Mouse (Mus musculus): ENCODE measurements around the gene Slc12a5. TPM values are rescaled to one million over a fixed set of nuclear protein-coding genes. Genes with fewer than 3 reads are reported as not detected.

Gene Slc12a5
- polyA plus RNA-seq, 1 experiment from 2014 or later: 6.0 TPM

GRCm38 (mm10) chr2:164940140-164940830, 20.3 kb upstream of the Slc12a5 start, which contains the start of gene Mmp9:
Gene Mmp9 (plus strand): TSS chr2:164940780.
- Histone ChIP-seq H3K4me2 (ENCODE audit: low read depth) (no peak within 1 kb of the TSS), H3K9me3 (ENCODE audit: control insufficient read depth, low read length) (no peaks in the 10 kb centered on the region), H3K4me1 (ENCODE audit: control insufficient read depth, insufficient read depth, low read length) (peaks cover 19% of the 10 kb centered on the region), H3K9ac (ENCODE audit: low read length) (no peak within 1 kb of the TSS), H3K36me3 (ENCODE audit: control insufficient read depth, insufficient read depth, low read length) (no peaks in the 10 kb centered on the region), H3K27ac (ENCODE audit: low read depth, low read length) (no peak within 1 kb of the TSS), H3K27me3 (ENCODE audit: control insufficient read depth, insufficient read depth, low read length) (peaks cover 19% of the 10 kb centered on the region), H3K4me3 (ENCODE audit: low read depth, low read length) (no peak within 1 kb of the TSS)
- ATAC-seq (ENCODE audit: insufficient read depth, low FRiP score, low TSS enrichment): no peak
- DNase-seq (ENCODE audit: low spot score): no peak
- 22% methylated on average over 10 of the region's 10 CpGs for WGBS

GRCm38 (mm10) chr2:164942692-164943290, 17.8 kb upstream of the Slc12a5 start:
- Histone ChIP-seq H3K9ac (ENCODE audit: low read length) (no peak overlapping the region), H3K4me2 (ENCODE audit: low read depth) (no peak overlapping the region), H3K4me1 (ENCODE audit: control insufficient read depth, insufficient read depth, low read length) (peaks cover 19% of the 10 kb centered on the region), H3K27me3 (ENCODE audit: control insufficient read depth, insufficient read depth, low read length) (peaks cover 21% of the 10 kb centered on the region), H3K36me3 (ENCODE audit: control insufficient read depth, insufficient read depth, low read length) (no peaks in the 10 kb centered on the region), H3K9me3 (ENCODE audit: control insufficient read depth, low read length) (no peaks in the 10 kb centered on the region), H3K27ac (ENCODE audit: low read depth, low read length) (no peak overlapping the region), H3K4me3 (ENCODE audit: low read depth, low read length) (no peak overlapping the region)
- ATAC-seq (ENCODE audit: insufficient read depth, low FRiP score, low TSS enrichment) (no peak), DNase-seq (ENCODE audit: low spot score) (no peak)
- WGBS: 29% methylated on average over 5 of the region's 5 CpGs

- no peak for ATAC-seq (ENCODE audit: insufficient read depth, low FRiP score, low TSS enrichment)
- WGBS: 33% methylated on average over 4 of the region's 4 CpGs
- H3K9ac ChIP-seq (ENCODE audit: low read length): no peak overlapping the region
- DNase-seq (ENCODE audit: low spot score): no peak
- H3K27me3 ChIP-seq (ENCODE audit: control insufficient read depth, insufficient read depth, low read length): peaks cover 53% of the 10 kb centered on the region
- no peak overlapping the region for H3K27ac ChIP-seq (ENCODE audit: low read depth, low read length)
- no peak overlapping the region for H3K4me3 ChIP-seq (ENCODE audit: low read depth, low read length)
- no peak overlapping the region for H3K4me2 ChIP-seq (ENCODE audit: low read depth)
- H3K4me1 ChIP-seq (ENCODE audit: control insufficient read depth, insufficient read depth, low read length): no peaks in the 10 kb centered on the region
- no peaks in the 10 kb centered on the region for H3K36me3 ChIP-seq (ENCODE audit: control insufficient read depth, insufficient read depth, low read length)
- H3K9me3 ChIP-seq (ENCODE audit: control insufficient read depth, low read length): no peaks in the 10 kb centered on the region
Observed at GRCm38 (mm10) chr2:164947506-164947905, 13.1 kb upstream of the Slc12a5 start.

- no peak for DNase-seq (ENCODE audit: low spot score)
- no peaks in the 10 kb centered on the region for H3K9me3 ChIP-seq (ENCODE audit: control insufficient read depth, low read length)
- ATAC-seq (ENCODE audit: insufficient read depth, low FRiP score, low TSS enrichment): no peak
- peaks cover 58% of the 10 kb centered on the region for H3K27me3 ChIP-seq (ENCODE audit: control insufficient read depth, insufficient read depth, low read length)
- H3K36me3 ChIP-seq (ENCODE audit: control insufficient read depth, insufficient read depth, low read length): no peaks in the 10 kb centered on the region
- no peak overlapping the region for H3K4me2 ChIP-seq (ENCODE audit: low read depth)
- H3K27ac ChIP-seq (ENCODE audit: low read depth, low read length): no peak overlapping the region
- no peak overlapping the region for H3K9ac ChIP-seq (ENCODE audit: low read length)
- 9% methylated on average over 5 of the region's 7 CpGs for WGBS
- no peaks in the 10 kb centered on the region for H3K4me1 ChIP-seq (ENCODE audit: control insufficient read depth, insufficient read depth, low read length)
- H3K4me3 ChIP-seq (ENCODE audit: low read depth, low read length): no peak overlapping the region
Observed at GRCm38 (mm10) chr2:164947930-164948329, 12.7 kb upstream of the Slc12a5 start.

GRCm38 (mm10) chr2:164948962-164949361, 11.6 kb upstream of the Slc12a5 start:
- H3K4me2 ChIP-seq (ENCODE audit: low read depth): peak overlapping the region; percentile 17; the same call in 1 of the 2 replicates
- ATAC-seq (ENCODE audit: insufficient read depth, low FRiP score, low TSS enrichment) (no peak), DNase-seq (ENCODE audit: low spot score) (peak; percentile 35)
- 5% methylated on average over 25 of the region's 25 CpGs for WGBS
- H3K27me3 ChIP-seq (ENCODE audit: control insufficient read depth, insufficient read depth, low read length): peaks cover 58% of the 10 kb centered on the region
- no peaks in the 10 kb centered on the region for H3K36me3 ChIP-seq (ENCODE audit: control insufficient read depth, insufficient read depth, low read length)
- H3K27ac ChIP-seq (ENCODE audit: low read depth, low read length): no peak overlapping the region
- H3K4me3 ChIP-seq (ENCODE audit: low read depth, low read length): no peak overlapping the region
- H3K9ac ChIP-seq (ENCODE audit: low read length): no peak overlapping the region
- no peaks in the 10 kb centered on the region for H3K4me1 ChIP-seq (ENCODE audit: control insufficient read depth, insufficient read depth, low read length)
- no peaks in the 10 kb centered on the region for H3K9me3 ChIP-seq (ENCODE audit: control insufficient read depth, low read length)

GRCm38 (mm10) chr2:164950501-164950900, 10.1 kb upstream of the Slc12a5 start:
- H3K27me3 ChIP-seq (ENCODE audit: control insufficient read depth, insufficient read depth, low read length): peaks cover 58% of the 10 kb centered on the region
- H3K9me3 ChIP-seq (ENCODE audit: control insufficient read depth, low read length): no peaks in the 10 kb centered on the region
- H3K4me1 ChIP-seq (ENCODE audit: control insufficient read depth, insufficient read depth, low read length): no peaks in the 10 kb centered on the region
- WGBS: 20% methylated on average over 13 of the region's 13 CpGs
- no peak overlapping the region for H3K27ac ChIP-seq (ENCODE audit: low read depth, low read length)
- no peak overlapping the region for H3K4me3 ChIP-seq (ENCODE audit: low read depth, low read length)
- DNase-seq (ENCODE audit: low spot score) (peak; percentile 41), ATAC-seq (ENCODE audit: insufficient read depth, low FRiP score, low TSS enrichment) (no peak)
- no peak overlapping the region for H3K9ac ChIP-seq (ENCODE audit: low read length)
- H3K36me3 ChIP-seq (ENCODE audit: control insufficient read depth, insufficient read depth, low read length): no peaks in the 10 kb centered on the region
- no peak overlapping the region for H3K4me2 ChIP-seq (ENCODE audit: low read depth)

- Histone ChIP-seq H3K36me3 (ENCODE audit: control insufficient read depth, insufficient read depth, low read length) (no peaks in the 10 kb centered on the region), H3K27ac (ENCODE audit: low read depth, low read length) (no peak overlapping the region), H3K4me2 (ENCODE audit: low read depth) (no peak overlapping the region), H3K9me3 (ENCODE audit: control insufficient read depth, low read length) (no peaks in the 10 kb centered on the region), H3K4me1 (ENCODE audit: control insufficient read depth, insufficient read depth, low read length) (no peaks in the 10 kb centered on the region), H3K9ac (ENCODE audit: low read length) (no peak overlapping the region), H3K27me3 (ENCODE audit: control insufficient read depth, insufficient read depth, low read length) (peaks cover 58% of the 10 kb centered on the region), H3K4me3 (ENCODE audit: low read depth, low read length) (no peak overlapping the region)
- ATAC-seq (ENCODE audit: insufficient read depth, low FRiP score, low TSS enrichment) (no peak), DNase-seq (ENCODE audit: low spot score) (no peak)
- WGBS: 78% methylated on average over 4 of the region's 4 CpGs
Observed at GRCm38 (mm10) chr2:164951745-164952144, 8.9 kb upstream of the Slc12a5 start.

GRCm38 (mm10) chr2:164952448-164952847, 8.2 kb upstream of the Slc12a5 start:
- Histone ChIP-seq H3K9me3 (ENCODE audit: control insufficient read depth, low read length) (no peaks in the 10 kb centered on the region), H3K4me3 (ENCODE audit: low read depth, low read length) (no peak overlapping the region), H3K27ac (ENCODE audit: low read depth, low read length) (no peak overlapping the region), H3K9ac (ENCODE audit: low read length) (no peak overlapping the region), H3K4me2 (ENCODE audit: low read depth) (no peak overlapping the region), H3K27me3 (ENCODE audit: control insufficient read depth, insufficient read depth, low read length) (peaks cover 53% of the 10 kb centered on the region), H3K4me1 (ENCODE audit: control insufficient read depth, insufficient read depth, low read length) (no peaks in the 10 kb centered on the region), H3K36me3 (ENCODE audit: control insufficient read depth, insufficient read depth, low read length) (no peaks in the 10 kb centered on the region)
- 40% methylated on average over 13 of the region's 13 CpGs for WGBS
- ATAC-seq (ENCODE audit: insufficient read depth, low FRiP score, low TSS enrichment): no peak
- DNase-seq (ENCODE audit: low spot score): no peak

- H3K4me2 ChIP-seq (ENCODE audit: low read depth): no peak overlapping the region
- no peak overlapping the region for H3K27ac ChIP-seq (ENCODE audit: low read depth, low read length)
- no peaks in the 10 kb centered on the region for H3K4me1 ChIP-seq (ENCODE audit: control insufficient read depth, insufficient read depth, low read length)
- DNase-seq (ENCODE audit: low spot score): peak; percentile 90
- H3K9me3 ChIP-seq (ENCODE audit: control insufficient read depth, low read length): no peaks in the 10 kb centered on the region
- 1% methylated on average over 21 of the region's 21 CpGs for WGBS
- ATAC-seq (ENCODE audit: insufficient read depth, low FRiP score, low TSS enrichment): peak; percentile 58; the same call in 1 of the 2 replicates
- H3K27me3 ChIP-seq (ENCODE audit: control insufficient read depth, insufficient read depth, low read length): peaks cover 45% of the 10 kb centered on the region
- H3K9ac ChIP-seq (ENCODE audit: low read length): no peak overlapping the region
- H3K4me3 ChIP-seq (ENCODE audit: low read depth, low read length): no peak overlapping the region
- H3K36me3 ChIP-seq (ENCODE audit: control insufficient read depth, insufficient read depth, low read length): no peaks in the 10 kb centered on the region
Observed at GRCm38 (mm10) chr2:164953224-164953623, 7.4 kb upstream of the Slc12a5 start.
